Mouse (Mus musculus) CH12.LX (cell line): Measurements from ENCODE around the gene Ick. TPM values are rescaled to one million over a fixed set of nuclear protein-coding genes. Genes with fewer than 3 reads are reported as not detected.

Experiments
- DNase-seq: peaks from one replicate; pipeline ENCODE4 v3.0.0-alpha.2; 2013; ENCODE audit errors: extremely low read depth
- H3K27ac ChIP-seq: 2 replicates; pipeline ENCODE4 v1.5.1; 2012; ENCODE audit warnings: low read depth, mild to moderate bottlenecking, control low read depth, moderate library complexity; ENCODE audit not compliant: insufficient read depth
- H3K27me3 ChIP-seq: replicated peaks from 2 replicates; pipeline ENCODE3; 2012; ENCODE audit warnings: inconsistent platforms
- H3K36me3 ChIP-seq, 2 experiments: replicated peaks in 1 of 2; 2 replicates each; pipeline versions ENCODE3 to v1.6.1; 2012; ENCODE audit warnings: inconsistent platforms in 1 of 2, low read length in 1 of 2, mild to moderate bottlenecking in 1 of 2, mixed read lengths in 1 of 2, moderate library complexity in 1 of 2; ENCODE audit not compliant: control insufficient read depth in 1 of 2, insufficient read depth in 1 of 2
- H3K4me1 ChIP-seq, 2 experiments: 2 replicates each; pipeline ENCODE4 v1.6.1; 2012; ENCODE audit warnings: inconsistent platforms in 1 of 2, moderate library complexity in 1 of 2; ENCODE audit not compliant: insufficient read depth in 2 of 2, control insufficient read depth in 1 of 2
- H3K4me2 ChIP-seq: 2 replicates; pipeline ENCODE4 v1.6.1; 2012; ENCODE audit warnings: low read depth, mild to moderate bottlenecking, control low read depth; ENCODE audit not compliant: poor library complexity, insufficient read depth, severe bottlenecking
- H3K4me3 ChIP-seq, 3 experiments: fragments of 150-350 bp in 1 of 3; sonication (generic) in 1 of 3; replicated peaks in 1 of 3; 2 replicates each; pipeline versions ENCODE3 to v1.5.1; 2011 to 2012; ENCODE audit warnings: low read depth in 2 of 3, low read length in 2 of 3, mild to moderate bottlenecking in 2 of 3, moderate library complexity in 2 of 3, control low read depth in 1 of 3, improper control_type of control experiment in 1 of 3, inconsistent platforms in 1 of 3, mixed read lengths in 1 of 3; ENCODE audit not compliant: poor library complexity in 1 of 3
- H3K79me2 ChIP-seq: replicated peaks from 2 replicates; pipeline ENCODE4 v1.6.1; 2012; ENCODE audit warnings: mild to moderate bottlenecking, moderate library complexity; ENCODE audit not compliant: control insufficient read depth, poor library complexity, insufficient read depth, severe bottlenecking; ENCODE audit errors: extremely low read depth
- H3K9ac ChIP-seq: 2 replicates; pipeline ENCODE4 v1.6.1; 2012; ENCODE audit warnings: low read depth, mild to moderate bottlenecking, control low read depth, moderate library complexity; ENCODE audit not compliant: insufficient read depth
- H3K9me3 ChIP-seq: replicated peaks from 2 replicates; pipeline ENCODE3; 2012; ENCODE audit warnings: low read length, inconsistent platforms, mixed read lengths
- BHLHE40 ChIP-seq: IDR thresholded peaks from 2 replicates; pipeline ENCODE4 v1.6.1; 2011; ENCODE audit warnings: mild to moderate bottlenecking, low read depth, low read length, improper control_type of control experiment
- CHD2 ChIP-seq: IDR thresholded peaks from 2 replicates; pipeline ENCODE4 v1.6.1; 2011; ENCODE audit warnings: low read length, improper control_type of control experiment
- CTCF ChIP-seq, 2 experiments: IDR thresholded peaks in 1 of 2; conservative IDR thresholded peaks in 1 of 2; 2 replicates each; pipeline ENCODE4 v1.5.1; 2011 to 2012; ENCODE audit warnings: low read depth in 2 of 2, low read length in 2 of 2, improper control_type of control experiment in 1 of 2, inconsistent platforms in 1 of 2, mild to moderate bottlenecking in 1 of 2, moderate library complexity in 1 of 2
- E2F4 ChIP-seq: IDR thresholded peaks from 2 replicates; pipeline ENCODE4 v1.6.1; 2011; ENCODE audit warnings: low read depth, low read length, improper control_type of control experiment; ENCODE audit not compliant: insufficient replicate concordance
- ELF1 ChIP-seq: IDR thresholded peaks from 2 replicates; pipeline ENCODE4 v1.6.1; 2014; ENCODE audit warnings: low read depth, mild to moderate bottlenecking, inconsistent platforms, low read length, improper control_type of control experiment
- EP300 ChIP-seq: IDR thresholded peaks from 2 replicates; pipeline ENCODE4 v1.6.1; 2011; ENCODE audit warnings: low read length, improper control_type of control experiment
- GABPA ChIP-seq: IDR thresholded peaks from 2 replicates; pipeline ENCODE4 v1.6.1; 2012; ENCODE audit warnings: low read depth, low read length, improper control_type of control experiment, inconsistent platforms; ENCODE audit not compliant: insufficient replicate concordance
- HCFC1 ChIP-seq: IDR thresholded peaks from 2 replicates; pipeline ENCODE4 v1.6.1; 2012; ENCODE audit warnings: low read depth, mild to moderate bottlenecking, inconsistent platforms, low read length, improper control_type of control experiment
- MAFK ChIP-seq: IDR thresholded peaks from 2 replicates; pipeline ENCODE4 v1.6.1; 2011; ENCODE audit warnings: low read length, improper control_type of control experiment; ENCODE audit not compliant: insufficient replicate concordance
- MAX ChIP-seq: IDR thresholded peaks from 2 replicates; pipeline ENCODE4 v1.6.1; 2011; ENCODE audit warnings: low read length, improper control_type of control experiment
- MXI1 ChIP-seq: IDR thresholded peaks from 2 replicates; pipeline ENCODE4 v1.6.1; 2011; ENCODE audit warnings: mild to moderate bottlenecking, low read depth, low read length, improper control_type of control experiment
- PAX5 ChIP-seq: IDR thresholded peaks from 2 replicates; pipeline ENCODE4 v1.6.1; 2012; ENCODE audit warnings: low read length, inconsistent platforms, mixed read lengths
- POLR2A ChIP-seq: IDR thresholded peaks from 2 replicates; pipeline ENCODE4 v1.6.1; 2011; ENCODE audit warnings: low read depth, mild to moderate bottlenecking, improper control_type of control experiment, low read length
- POLR2AphosphoS2 ChIP-seq: IDR thresholded peaks from 2 replicates; pipeline ENCODE4 v1.6.1; 2011; ENCODE audit warnings: low read depth, low read length, improper control_type of control experiment
- RAD21 ChIP-seq: IDR thresholded peaks from 2 replicates; pipeline ENCODE4 v1.6.1; 2011; ENCODE audit warnings: low read depth, mild to moderate bottlenecking, low read length, improper control_type of control experiment, moderate library complexity
- RCOR1 ChIP-seq: conservative IDR thresholded peaks from 2 replicates; pipeline ENCODE4 v1.6.1; 2012; ENCODE audit warnings: low read depth, mild to moderate bottlenecking, inconsistent platforms, low read length, improper control_type of control experiment
- SMC3 ChIP-seq: IDR thresholded peaks from 2 replicates; pipeline ENCODE4 v1.6.1; 2011; ENCODE audit warnings: low read depth, low read length, improper control_type of control experiment
- TCF12 ChIP-seq: IDR thresholded peaks from 2 replicates; pipeline ENCODE4 v1.6.1; 2014; ENCODE audit warnings: low read depth, mild to moderate bottlenecking, inconsistent platforms, low read length, improper control_type of control experiment
- USF1 ChIP-seq: IDR thresholded peaks from 2 replicates; pipeline ENCODE4 v1.6.1; 2014; ENCODE audit warnings: low read depth, mild to moderate bottlenecking, inconsistent platforms, low read length, improper control_type of control experiment
- USF2 ChIP-seq: conservative IDR thresholded peaks from 2 replicates; pipeline ENCODE4 v1.6.1; 2011; ENCODE audit warnings: low read depth, low read length, improper control_type of control experiment
- ZC3H11A ChIP-seq: IDR thresholded peaks from 2 replicates; pipeline ENCODE4 v1.6.1; 2012; ENCODE audit warnings: low read depth, mild to moderate bottlenecking, inconsistent platforms, low read length, improper control_type of control experiment
- ZKSCAN1 ChIP-seq: IDR thresholded peaks from 2 replicates; pipeline ENCODE4 v1.6.1; 2012; ENCODE audit warnings: low read depth, inconsistent platforms, low read length, improper control_type of control experiment, borderline replicate concordance
- ZNF384 ChIP-seq: IDR thresholded peaks from 2 replicates; pipeline ENCODE4 v1.6.1; 2012; ENCODE audit warnings: low read depth, low read length, improper control_type of control experiment, inconsistent platforms
- dilution Hi-C: fragments of 300-500 bp; cut with MboI; formaldehyde crosslinking; loops from 2 replicates; pipeline ENCODE4 v1.14.3; 2020; ENCODE audit warnings: low sequenced_read_pairs; ENCODE audit not compliant: extremely low pct_unique_long_range_greater_than_20kb, extremely low pct_ligation_motif_present
- in situ Hi-C: fragments of 300-500 bp; cut with MboI; formaldehyde crosslinking; loops from 3 replicates; pipeline ENCODE4 v1.14.3; 2019; ENCODE audit warnings: low sequenced_read_pairs, low pct_ligation_motif_present, low pct_unique_long_range_greater_than_20kb, mixed read lengths
- polyA plus RNA-seq: library from polyadenylated mRNA; unstranded; fragments of >175 nt; gene quantifications from 2 replicates; pipeline ENCODE4 v1.2.1, GENCODE M21; 2012; ENCODE audit warnings: low read depth; ENCODE audit not compliant: insufficient read length
- total RNA-seq, 2 experiments: library from RNA; depleted of rRNA; stranded (reverse); fragments of 300-350 nt in 1 of 2; fragments of >200 nt in 1 of 2; gene quantifications; 2 replicates each; pipeline ENCODE4 v1.2.3; 2012 to 2014

Ick gene
- total and polyA plus RNA-seq, 3 experiments, result 4.5 to 7.1 (median 4.8) TPM

DNA sequence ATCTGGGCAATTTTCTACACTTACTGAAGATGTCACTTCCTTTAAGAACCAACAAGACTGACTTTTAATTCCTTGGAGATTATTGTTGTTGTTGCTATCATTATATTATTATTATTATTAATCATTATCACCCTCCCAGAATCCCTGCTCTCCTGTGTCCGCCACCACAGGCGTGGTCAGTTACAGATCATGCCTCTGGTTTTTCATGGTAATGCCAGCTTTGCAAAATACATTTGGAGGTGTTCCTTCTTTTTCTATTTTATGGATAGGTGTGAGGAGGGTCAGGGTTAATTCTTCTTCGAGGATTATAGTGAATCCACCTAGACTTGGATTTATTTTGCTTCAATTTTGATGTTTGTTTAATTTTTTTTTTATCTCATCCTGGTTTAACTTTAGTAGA, 33.7 kb upstream of the Ick start:
- Histone ChIP-seq H3K4me1 (peaks cover 0 to 18% of the 10 kb centered on the region in 2 experiments; a peak in 2 of 4 replicates), H3K79me2 (no peaks in the 10 kb centered on the region), H3K4me3 (no peak overlapping the region), H3K9ac (no peak overlapping the region), H3K9me3 (no peaks in the 10 kb centered on the region), H3K27me3 (no peaks in the 10 kb centered on the region), H3K36me3 (peaks cover 0 to 2% of the 10 kb centered on the region in 2 experiments), H3K4me2 (no peak overlapping the region), H3K27ac (no peak overlapping the region)
- dilution Hi-C loops, result no loop called here
- no peak for TF ChIP-seq GABPA
- DNase-seq, result no peak
- in situ Hi-C loops, result no loop called here

DNA sequence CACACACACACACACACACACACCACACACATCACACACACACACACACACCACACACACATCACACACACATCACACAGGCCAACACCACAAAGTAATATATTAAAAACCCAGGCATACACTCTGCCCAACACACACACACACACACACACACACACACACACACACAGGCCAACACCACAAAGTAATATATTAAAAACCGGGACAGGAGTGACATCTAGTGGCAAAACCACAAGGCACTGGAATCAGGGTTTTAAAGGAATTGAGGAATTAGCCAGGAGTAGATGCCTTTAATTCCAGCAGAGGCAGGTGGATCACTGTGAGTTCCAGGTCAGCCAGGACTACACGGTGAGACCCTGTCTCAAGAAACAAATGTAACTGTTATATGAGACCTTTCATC, 30.8 kb upstream of the Ick start:
- DNase-seq, result no peak
- dilution Hi-C loops, result no loop called here
- no peak overlapping the region for H3K4me3 ChIP-seq
- in situ Hi-C loops, result no loop called here
- H3K4me1 ChIP-seq, result peaks cover 0 to 8% of the 10 kb centered on the region in 2 experiments; a peak in 2 of 4 replicates
- no peak for TF ChIP-seq POLR2A
- no peak for TF ChIP-seq ZC3H11A
- no peak for TF ChIP-seq ELF1
- no peak for TF ChIP-seq CHD2
- no peak for TF ChIP-seq MAX
- no peak for TF ChIP-seq BHLHE40
- no peak for TF ChIP-seq EP300
- TF ChIP-seq USF1, result no peak
- TF ChIP-seq POLR2AphosphoS2, result no peak
- TF ChIP-seq MAFK, result no peak
- TF ChIP-seq TCF12, result no peak
- TF ChIP-seq SMC3, result peak; percentile 24; the same call in 1 of the 2 replicates
- TF ChIP-seq PAX5, result no peak
- TF ChIP-seq CTCF (conservative IDR thresholded peaks at IDR 0.05 in 1 of 2, IDR thresholded peaks at IDR 0.05 in 1 of 2; ENCODE audit: low read depth in 2 of 2, low read length in 2 of 2), result peak in 1 of 2 experiments; percentile 53; a peak in 2 of 4 replicates
- no peak for TF ChIP-seq HCFC1
- no peak for TF ChIP-seq USF2
- no peak for TF ChIP-seq RCOR1
- no peak for TF ChIP-seq ZKSCAN1
- TF ChIP-seq RAD21, result peak; percentile 35
- TF ChIP-seq MXI1, result no peak
- no peak for TF ChIP-seq ZNF384
- no peak for TF ChIP-seq E2F4
- H3K9me3 ChIP-seq, result no peaks in the 10 kb centered on the region
- no peaks in the 10 kb centered on the region for H3K79me2 ChIP-seq
- no peak overlapping the region for H3K27ac ChIP-seq
- no peak overlapping the region for H3K4me2 ChIP-seq
- no peaks in the 10 kb centered on the region for H3K27me3 ChIP-seq
- H3K36me3 ChIP-seq, result peaks cover 6 to 15% of the 10 kb centered on the region in 2 experiments
- no peak overlapping the region for H3K9ac ChIP-seq
